Mouse (Mus musculus): ENCODE results near the gene Psmb6. TPM values are rescaled to one million over a fixed set of nuclear protein-coding genes. Genes with fewer than 3 reads are reported as not detected.
"Not testable (repeated sequence)": the region's sequence is repeated elsewhere in the genome, so short reads cannot be mapped to it uniquely, and the experiment has no call there.

Psmb6 gene
- polyA plus RNA-seq, 1 experiment from 2014 or later, result 727 TPM

GRCm38 (mm10) chr11:70523306-70523989 is 1.7 kb upstream of the Psmb6 start:
- H3K4me1 ChIP-seq, result peaks cover 27% of the 10 kb centered on the region
- WGBS, result 86% methylated on average over 8 of the region's 8 CpGs
- not testable (repeated sequence) for H3K4me3 ChIP-seq (replicated peaks); H3K27ac ChIP-seq (replicated peaks); ATAC-seq (ENCODE audit: insufficient number of reproducible peaks, low FRiP score, low TSS enrichment, low read depth); H3K27me3 ChIP-seq; H3K9ac ChIP-seq; H3K4me2 ChIP-seq (replicated peaks); H3K9me3 ChIP-seq (replicated peaks)
- peaks cover 23% of the 10 kb centered on the region for H3K36me3 ChIP-seq

DNA sequence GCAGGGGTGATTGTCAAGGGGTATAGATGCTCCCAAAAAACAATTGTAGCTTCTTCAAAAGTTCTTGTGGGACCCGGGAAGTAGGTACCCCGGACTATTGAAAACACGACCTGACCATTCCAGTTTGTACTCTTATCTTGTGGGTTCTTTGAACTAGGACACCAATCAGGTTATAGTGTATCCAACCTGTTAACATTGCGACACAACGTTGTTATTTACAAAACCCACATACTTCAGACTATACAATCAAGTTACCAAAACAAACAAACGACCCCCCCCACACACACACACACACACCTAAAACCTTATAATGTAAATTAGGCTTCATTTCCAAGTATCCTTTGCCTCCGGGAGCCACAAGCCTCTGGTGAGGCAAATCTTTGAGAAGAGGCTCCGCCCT is 385 bp upstream of the Psmb6 start:
- 6% methylated on average over 8 of the region's 8 CpGs for WGBS
- ATAC-seq (ENCODE audit: insufficient number of reproducible peaks, low FRiP score, low TSS enrichment, low read depth), result 0 out of 2 replicates have a peak, but pooled peaks have one; percentile 3
- H3K36me3 ChIP-seq, result peaks cover 36% of the 10 kb centered on the region

GRCm38 (mm10) chr11:70525726-70526125 is 559 bp downstream of the Psmb6 start:
- WGBS, result under 1% methylated on average over 12 of the region's 12 CpGs
- H3K36me3 ChIP-seq, result peaks cover 36% of the 10 kb centered on the region
- no peaks in the 10 kb centered on the region for H3K27me3 ChIP-seq
- no peaks in the 10 kb centered on the region for H3K9me3 ChIP-seq (replicated peaks)
- peak overlapping the region; percentile 63 for H3K9ac ChIP-seq
- H3K4me1 ChIP-seq, result peaks cover 12% of the 10 kb centered on the region
- no peak overlapping the region for H3K27ac ChIP-seq (replicated peaks)
- peak overlapping the region; percentile 76 for H3K4me3 ChIP-seq (replicated peaks)
- peak overlapping the region; percentile 69 for H3K4me2 ChIP-seq (replicated peaks)
- no peak for ATAC-seq (ENCODE audit: insufficient number of reproducible peaks, low FRiP score, low TSS enrichment, low read depth)

More for the DNA sequence above, 385 bp upstream of the Psmb6 start:
- H3K4me2 ChIP-seq (replicated peaks), result peak overlapping the region; percentile 69
- H3K4me1 ChIP-seq, result peaks cover 21% of the 10 kb centered on the region
- H3K27ac ChIP-seq (replicated peaks), result no peak overlapping the region
- H3K4me3 ChIP-seq (replicated peaks), result peak overlapping the region; percentile 76
- peaks cover 5% of the 10 kb centered on the region for H3K27me3 ChIP-seq
- H3K9ac ChIP-seq, result no peak overlapping the region
- no peaks in the 10 kb centered on the region for H3K9me3 ChIP-seq (replicated peaks)

DNA sequence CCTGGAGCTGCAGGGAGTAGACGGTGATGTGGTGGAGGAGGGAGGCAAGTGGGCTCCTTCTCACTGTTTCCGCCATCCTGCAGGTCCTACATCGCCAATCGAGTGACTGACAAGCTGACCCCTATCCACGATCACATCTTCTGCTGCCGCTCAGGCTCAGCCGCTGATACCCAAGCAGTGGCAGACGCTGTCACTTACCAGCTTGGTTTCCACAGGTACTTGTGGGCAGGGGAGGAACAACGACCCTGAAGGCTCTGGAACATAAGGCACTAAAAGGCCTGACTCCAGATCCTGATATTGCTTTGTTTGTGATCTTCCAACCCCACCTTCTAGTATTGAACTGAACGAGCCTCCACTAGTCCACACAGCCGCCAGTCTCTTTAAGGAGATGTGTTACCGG is 1.0 kb downstream of the Psmb6 start:
- Histone ChIP-seq H3K27ac (replicated peaks) (no peak overlapping the region), H3K36me3 (peaks cover 36% of the 10 kb centered on the region), H3K4me2 (replicated peaks) (peak overlapping the region; percentile 69), H3K9me3 (replicated peaks) (no peaks in the 10 kb centered on the region), H3K9ac (no peak overlapping the region), H3K27me3 (no peaks in the 10 kb centered on the region), H3K4me3 (replicated peaks) (peak overlapping the region; percentile 76), H3K4me1 (peaks cover 12% of the 10 kb centered on the region)
- WGBS, result 86% methylated on average over 12 of the region's 12 CpGs
- no peak for ATAC-seq (ENCODE audit: insufficient number of reproducible peaks, low FRiP score, low TSS enrichment, low read depth)

DNA sequence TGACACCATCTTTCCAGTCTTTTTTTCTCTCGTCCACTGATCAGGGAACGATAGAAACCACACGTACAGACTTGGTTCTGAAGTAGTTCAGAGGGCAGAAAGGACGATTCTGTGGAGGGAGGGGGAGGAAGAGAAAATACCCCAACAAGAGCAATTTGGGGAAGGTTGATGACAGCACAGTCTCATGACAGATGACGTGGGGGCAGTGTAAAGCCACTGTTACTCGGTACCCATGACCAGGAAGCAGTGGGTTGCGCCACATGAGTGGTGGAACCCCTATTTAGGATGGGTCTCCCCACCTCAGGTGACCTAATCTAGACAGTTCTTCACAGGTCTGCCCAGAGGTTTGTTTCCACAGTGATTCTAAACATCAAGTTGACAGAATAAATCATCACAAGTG is 3.4 kb downstream of the Psmb6 start:
- Histone ChIP-seq H3K9me3 (replicated peaks) (no peaks in the 10 kb centered on the region), H3K4me3 (replicated peaks) (no peak overlapping the region), H3K27me3 (no peaks in the 10 kb centered on the region), H3K4me2 (replicated peaks) (no peak overlapping the region), H3K4me1 (peaks cover 12% of the 10 kb centered on the region), H3K9ac (no peak overlapping the region), H3K27ac (replicated peaks) (no peak overlapping the region), H3K36me3 (peaks cover 36% of the 10 kb centered on the region)
- WGBS, result 88% methylated on average over 7 of the region's 7 CpGs
- ATAC-seq (ENCODE audit: insufficient number of reproducible peaks, low FRiP score, low TSS enrichment, low read depth), result no peak

DNA sequence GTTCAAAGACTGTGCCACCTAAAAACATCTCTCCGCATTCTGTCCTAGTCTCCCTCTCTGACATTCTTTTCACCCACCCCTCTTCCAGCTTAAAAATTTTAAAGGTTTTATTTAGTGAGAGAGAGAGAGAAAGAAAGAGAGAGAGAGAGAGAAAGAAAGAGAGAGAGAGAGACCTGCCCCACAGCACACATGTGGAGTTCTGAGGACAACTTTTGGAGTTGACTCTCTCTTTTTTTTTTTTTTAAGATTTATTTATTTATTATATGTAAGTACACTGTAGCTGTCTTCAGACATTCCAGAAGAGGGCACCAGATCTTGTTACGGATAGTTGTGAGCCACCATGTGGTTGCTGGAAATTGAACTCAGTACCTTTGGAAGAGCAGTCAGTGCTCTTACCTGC is 5.9 kb downstream of the Psmb6 start:
- not testable (repeated sequence) for H3K4me2 ChIP-seq (replicated peaks); H3K9ac ChIP-seq; H3K27me3 ChIP-seq; H3K9me3 ChIP-seq (replicated peaks); ATAC-seq (ENCODE audit: insufficient number of reproducible peaks, low FRiP score, low TSS enrichment, low read depth); H3K4me3 ChIP-seq (replicated peaks); H3K27ac ChIP-seq (replicated peaks); H3K4me1 ChIP-seq
- H3K36me3 ChIP-seq, result peaks cover 36% of the 10 kb centered on the region
- 82% methylated on average over 2 of the region's 2 CpGs for WGBS

- H3K36me3 ChIP-seq, result peaks cover 20% of the 10 kb centered on the region
- no peak within 1 kb of the TSS for H3K4me2 ChIP-seq (replicated peaks)
- no peak; the same call in 1 of the 2 replicates for ATAC-seq (ENCODE audit: insufficient number of reproducible peaks, low FRiP score, low TSS enrichment, low read depth)
- H3K27me3 ChIP-seq, result no peaks in the 10 kb centered on the region
- H3K4me3 ChIP-seq (replicated peaks), result no peak within 1 kb of the TSS
- H3K9ac ChIP-seq, result no peak within 1 kb of the TSS
- no peaks in the 10 kb centered on the region for H3K9me3 ChIP-seq (replicated peaks)
- no peak within 1 kb of the TSS for H3K27ac ChIP-seq (replicated peaks)
- no peaks in the 10 kb centered on the region for H3K4me1 ChIP-seq
- WGBS, result 74% methylated on average over 6 of the region's 6 CpGs
Observed at GRCm38 (mm10) chr11:70532839-70533238, 7.7 kb downstream of the Psmb6 start, which contains the start of gene Gm40193. Gene Gm40193, minus strand, starts transcription at chr11:70532939.

DNA sequence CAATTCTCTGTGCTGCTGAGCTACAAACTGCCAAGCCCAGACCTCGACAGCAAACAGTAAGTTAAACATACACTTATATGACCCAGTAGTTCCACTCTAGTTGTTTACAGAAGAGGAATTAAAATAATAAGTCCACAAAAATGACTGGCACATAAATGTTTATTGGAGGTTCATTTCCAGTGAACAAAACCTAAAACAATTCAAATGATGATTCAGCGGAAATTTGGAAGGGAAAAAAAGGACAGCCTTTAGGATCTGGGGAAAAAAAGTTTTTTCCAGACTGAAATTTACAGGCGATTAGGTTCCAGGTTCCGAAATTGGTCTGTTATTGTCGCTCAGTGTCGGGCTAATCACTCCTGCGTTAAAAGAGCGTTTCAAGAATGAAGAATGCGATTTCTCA is 14.3 kb downstream of the Psmb6 start:
- Histone ChIP-seq H3K27me3 (no peaks in the 10 kb centered on the region; the same call in 1 of the 2 replicates), H3K4me1 (peaks cover 16% of the 10 kb centered on the region; the same call in 1 of the 2 replicates), H3K4me2 (replicated peaks) (peak overlapping the region; percentile 83), H3K9ac (peak overlapping the region; percentile 52; the same call in 1 of the 2 replicates), H3K36me3 (no peaks in the 10 kb centered on the region), H3K27ac (replicated peaks) (0 out of 2 replicates have a peak overlapping the region, but pooled peaks have one; percentile 60), H3K4me3 (replicated peaks) (peak overlapping the region; percentile 62), H3K9me3 (replicated peaks) (no peaks in the 10 kb centered on the region)
- WGBS, result 17% methylated on average over 9 of the region's 9 CpGs
- no peak for ATAC-seq (ENCODE audit: insufficient number of reproducible peaks, low FRiP score, low TSS enrichment, low read depth)

DNA sequence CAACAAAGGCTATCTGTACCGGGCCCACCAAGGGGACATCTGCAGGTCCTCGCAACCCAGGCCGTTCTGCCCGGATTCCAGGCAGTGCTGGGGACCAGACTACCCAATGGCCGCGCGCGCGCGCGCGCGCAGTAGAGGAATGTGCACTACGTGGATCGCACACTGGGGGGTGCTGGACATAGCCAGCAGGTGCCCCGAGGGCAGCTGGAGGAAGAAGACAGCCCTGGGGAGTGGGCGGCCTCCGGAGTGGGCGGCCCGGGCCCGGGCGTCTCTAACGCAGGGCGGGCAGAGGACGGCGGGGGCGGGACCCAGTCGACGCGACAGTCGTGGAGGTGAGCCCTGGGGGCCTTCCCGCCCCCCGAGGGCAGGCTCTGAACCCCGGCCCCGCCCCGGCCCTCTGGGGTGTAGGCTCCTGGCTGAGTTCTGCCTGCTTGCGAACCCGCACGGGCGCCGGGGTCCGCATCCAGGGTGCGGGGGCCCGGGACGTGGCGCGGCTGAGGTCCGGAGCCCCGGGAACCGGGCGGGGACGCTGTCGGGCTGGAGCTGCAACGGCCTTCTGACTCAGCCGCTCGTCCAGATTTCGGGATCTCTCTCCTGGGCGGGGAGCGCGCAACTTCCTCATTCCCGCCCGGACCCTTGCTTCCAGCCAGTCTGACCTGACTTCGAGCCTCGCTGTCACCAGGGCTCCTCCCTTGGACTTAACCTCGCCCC is 14.9 kb downstream of the Psmb6 start, which contains the start of gene Pld2:
Gene Pld2 (plus strand): TSS at position 188 of the 711 bp plus-strand sequence.
- Histone ChIP-seq H3K4me3 (replicated peaks) (peak within 1 kb of the TSS; percentile 62), H3K9ac (peak within 1 kb of the TSS; percentile 52), H3K4me2 (replicated peaks) (peak within 1 kb of the TSS; percentile 83), H3K27ac (replicated peaks) (peak within 1 kb of the TSS; percentile 60; the same call in 1 of the 2 replicates), H3K9me3 (replicated peaks) (no peaks in the 10 kb centered on the region), H3K4me1 (peaks cover 16% of the 10 kb centered on the region; the same call in 1 of the 2 replicates), H3K36me3 (no peaks in the 10 kb centered on the region), H3K27me3 (no peaks in the 10 kb centered on the region; the same call in 1 of the 2 replicates)
- 1% methylated on average over 58 of the region's 65 CpGs for WGBS
- peak; percentile 92 for ATAC-seq (ENCODE audit: insufficient number of reproducible peaks, low FRiP score, low TSS enrichment, low read depth)

GRCm38 (mm10) chr11:70540928-70541327 is 15.8 kb downstream of the Psmb6 start:
- H3K4me1 ChIP-seq, result peaks cover 16% of the 10 kb centered on the region; the same call in 1 of the 2 replicates
- peak overlapping the region; percentile 62 for H3K4me3 ChIP-seq (replicated peaks)
- H3K9ac ChIP-seq, result no peak overlapping the region
- 82% methylated on average over 7 of the region's 7 CpGs for WGBS
- H3K36me3 ChIP-seq, result no peaks in the 10 kb centered on the region
- H3K9me3 ChIP-seq (replicated peaks), result no peaks in the 10 kb centered on the region
- peak overlapping the region; percentile 83 for H3K4me2 ChIP-seq (replicated peaks)
- ATAC-seq (ENCODE audit: insufficient number of reproducible peaks, low FRiP score, low TSS enrichment, low read depth), result no peak
- no peak overlapping the region for H3K27ac ChIP-seq (replicated peaks)
- H3K27me3 ChIP-seq, result no peaks in the 10 kb centered on the region; the same call in 1 of the 2 replicates

- H3K36me3 ChIP-seq, result no peaks in the 10 kb centered on the region
- H3K4me2 ChIP-seq (replicated peaks), result 0 out of 2 replicates have a peak overlapping the region, but pooled peaks have one; percentile 83
- no peak overlapping the region for H3K4me3 ChIP-seq (replicated peaks)
- WGBS, result 52% methylated on average over 5 of the region's 5 CpGs
- no peak for ATAC-seq (ENCODE audit: insufficient number of reproducible peaks, low FRiP score, low TSS enrichment, low read depth)
- H3K9ac ChIP-seq, result no peak overlapping the region
- peaks cover 16% of the 10 kb centered on the region; the same call in 1 of the 2 replicates for H3K4me1 ChIP-seq
- no peaks in the 10 kb centered on the region; the same call in 1 of the 2 replicates for H3K27me3 ChIP-seq
- H3K9me3 ChIP-seq (replicated peaks), result no peaks in the 10 kb centered on the region
- H3K27ac ChIP-seq (replicated peaks), result no peak overlapping the region
Observed at GRCm38 (mm10) chr11:70541415-70541814, 16.2 kb downstream of the Psmb6 start.

All from embryonic facial prominence, embryonic 15.5 days (tissue).